Mouse (Mus musculus) erythroblast, embryonic 14.5 days (primary cell): ENCODE results near the gene Ms4a10.

ENCODE experiments used
- GATA1 ChIP-seq: IDR thresholded peaks from 2 replicates; pipeline ENCODE4 v1.6.1; 2012; ENCODE audit warnings: low read length, inconsistent platforms, mixed read lengths
- TAL1 ChIP-seq: IDR thresholded peaks from 3 replicates; pipeline ENCODE4 v1.6.1; 2012; ENCODE audit warnings: low read length, inconsistent platforms, mixed read lengths

DNA sequence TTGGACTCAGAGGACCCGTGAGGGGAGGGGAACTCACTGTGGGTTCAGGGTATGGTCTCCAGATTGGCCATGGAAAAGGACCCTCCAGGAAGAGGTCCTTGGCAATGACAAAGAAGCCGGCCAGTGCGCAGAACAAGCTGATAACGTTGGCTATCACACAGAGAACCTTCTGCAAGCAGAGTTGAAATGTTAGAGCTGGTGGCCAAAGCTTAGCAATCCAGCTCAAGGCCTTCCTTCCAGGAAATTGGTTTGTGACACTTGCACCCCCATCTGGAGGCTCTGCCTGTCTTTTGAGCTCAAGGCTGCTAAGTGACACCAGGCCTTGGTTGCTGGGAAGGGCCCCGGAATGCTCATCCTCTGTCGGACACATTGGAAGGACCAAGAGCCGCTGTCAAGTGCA, 8.7 kb downstream of the Ms4a10 start:
- TF ChIP-seq TAL1 (no peak), GATA1 (no peak)
